ENCODE assay signal across 9 mouse cellular contexts in genomic region chr1:78846471-78846870, GRCm38 (mm10). TPM values are rescaled to one million over a fixed set of nuclear protein-coding genes. Genes with fewer than 3 reads are reported as not detected.
A peak's percentile ranks its signal among the peaks of the same experiment; 100 is the strongest.
DNase-seq lines count a peak whose midpoint lies in the region; ATAC-seq and TF ChIP-seq lines count a peak whose summit lies in the region.
"Had no signal": no experiment of that assay in that cellular context is flagged by ENCODE, and none has a peak within 500 bp of the region (broad histone marks: within the 10 kb centered on the region; RNA-seq: fewer than 3 reads in every experiment).

No protein-coding gene starts in this region.

- no peaks in the 10 kb centered on the region for H3K4me1 ChIP-seq in lung, embryonic 14.5 days (ENCODE audit: insufficient read depth)
- no peaks in the 10 kb centered on the region for H3K4me1 ChIP-seq in forebrain, embryonic 12.5 days

- intact Hi-C loops in gastrocnemius, postnatal 14 days (cut with DNase I; ENCODE audit: low total_unique reads) = loop anchor here (10.0 kb wide), 1 partner anchor 112 kb away; no protein-coding TSS in a partner anchor

- H3K4me2 ChIP-seq in lung, embryonic 14.5 days = no peak overlapping the region
- no peak overlapping the region for H3K4me2 ChIP-seq in forebrain, embryonic 12.5 days

- 44% methylated on average over 2 of the region's 2 CpGs for WGBS in lung, embryonic 14.5 days
- WGBS in forebrain, embryonic 12.5 days = 44% methylated on average over 2 of the region's 2 CpGs

- no peaks in the 10 kb centered on the region for H3K36me3 ChIP-seq in lung, embryonic 14.5 days (ENCODE audit: insufficient read depth)
- H3K36me3 ChIP-seq in forebrain, embryonic 12.5 days (replicated peaks) = no peaks in the 10 kb centered on the region

- no peaks in the 10 kb centered on the region for H3K9me3 ChIP-seq in lung, embryonic 14.5 days (ENCODE audit: low read depth, low read length)
- no peaks in the 10 kb centered on the region for H3K9me3 ChIP-seq in forebrain, embryonic 12.5 days

- peak; percentile 66 for DNase-seq in gastrocnemius, adult 18-20 months (ENCODE audit: low spot score)
- no peak for DNase-seq in gastrocnemius, postnatal 14 days
- peak; percentile 18 to 19 for DNase-seq in right cerebral cortex, adult 2 months (ENCODE audit: low spot score in 2 of 2)
- DNase-seq in right cerebral cortex, adult 18-20 months = no peak
- peak; percentile 32 for DNase-seq in embryo, embryonic 11 days
- DNase-seq in lung, embryonic 14.5 days = peak; percentile 64
- DNase-seq in B cell, adult 2 months = no peak

- peak; percentile 39 for TF ChIP-seq CTCF in lung, embryonic 14.5 days (IDR thresholded peaks at IDR 0.05; ENCODE audit: low read depth)

- H3K27ac ChIP-seq in lung, embryonic 14.5 days (ENCODE audit: low read depth) = no peak overlapping the region
- H3K27ac ChIP-seq in forebrain, embryonic 12.5 days = no peak overlapping the region

- no peak overlapping the region for H3K4me3 ChIP-seq in lung, embryonic 14.5 days (ENCODE audit: low read depth, low read length)
- no peak overlapping the region for H3K4me3 ChIP-seq in forebrain, embryonic 12.5 days (replicated peaks)
- H3K4me3 ChIP-seq: erythroblast, embryonic 14.5 days had no signal

- H3K27me3 ChIP-seq in lung, embryonic 14.5 days (ENCODE audit: insufficient read depth, low read length) = no peaks in the 10 kb centered on the region
- no peaks in the 10 kb centered on the region for H3K27me3 ChIP-seq in forebrain, embryonic 12.5 days

- H3K9ac ChIP-seq in lung, embryonic 14.5 days = no peak overlapping the region
- no peak overlapping the region for H3K9ac ChIP-seq in forebrain, embryonic 12.5 days

- ATAC-seq in lung, embryonic 14.5 days (ENCODE audit: insufficient read depth) = no peak
- no peak for ATAC-seq in forebrain, embryonic 12.5 days (ENCODE audit: low FRiP score)

RNA-seq across cellular contexts. Expression of gene Kcne4, which starts 29.9 kb away (rescaled TPM):
- total RNA-seq in gastrocnemius, adult 18-20 months (2021) = 1 to 10 TPM in 1 of 2 experiments, under 1 TPM in 1; 0.57 to 1.0 TPM
- 1 to 10 TPM; 1.5 to 2.3 TPM for total RNA-seq in gastrocnemius, postnatal 14 days (2021)
- polyA plus RNA-seq in lung, embryonic 14.5 days (2014; fragmentation: Nextera tagmentation; extraction: Ambion mirVana) = 10.9 and 12.4 TPM in 2 replicates
- 1.0 and 1.2 TPM in 2 replicates for polyA plus RNA-seq in forebrain, embryonic 12.5 days (2016; fragmentation: Nextera tagmentation; extraction: Ambion mirVana)
- polyA plus RNA-seq: erythroblast, embryonic 14.5 days had no signal

Comparison
In these comparisons a context has a peak if more than half of its experiments do, and no peak if none do; other contexts are left out.
1. DNase-seq: peak in gastrocnemius, adult 18-20 months (single experiment), right cerebral cortex, adult 2 months (2 of 2), embryo, embryonic 11 days (single experiment) and lung, embryonic 14.5 days (single experiment); none in gastrocnemius, postnatal 14 days (single experiment), right cerebral cortex, adult 18-20 months (single experiment) and B cell, adult 2 months (0 of 2).